Mouse (Mus musculus): ENCODE results near the gene Cela2a. TPM values are rescaled to one million over a fixed set of nuclear protein-coding genes. Genes with fewer than 3 reads are reported as not detected.

Cela2a gene
- polyA plus RNA-seq, 1 experiment = not detected

DNA sequence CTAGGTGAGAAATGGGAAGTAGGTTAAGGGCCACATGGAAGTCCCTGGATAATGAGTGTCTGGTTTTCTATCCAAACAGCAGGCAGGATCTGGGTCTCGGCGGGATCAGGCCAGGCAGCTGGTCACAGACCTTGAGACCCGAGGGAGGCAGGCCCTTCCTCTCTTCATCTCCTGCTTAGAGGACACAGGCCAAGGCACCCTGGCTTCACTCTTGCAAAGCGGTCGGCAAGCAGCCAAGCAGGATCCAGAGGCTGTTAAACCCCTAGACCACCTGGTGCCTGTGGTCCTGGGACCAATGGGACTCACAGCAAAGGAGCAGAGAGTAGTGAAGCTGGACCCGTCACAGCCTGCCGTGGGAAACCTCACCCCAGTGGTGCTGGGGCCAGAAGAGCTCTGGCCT lies 29.6 kb downstream of the Cela2a start:
- no peak overlapping the region for H3K27ac ChIP-seq (replicated peaks; ENCODE audit: low read depth, low read length)

DNA sequence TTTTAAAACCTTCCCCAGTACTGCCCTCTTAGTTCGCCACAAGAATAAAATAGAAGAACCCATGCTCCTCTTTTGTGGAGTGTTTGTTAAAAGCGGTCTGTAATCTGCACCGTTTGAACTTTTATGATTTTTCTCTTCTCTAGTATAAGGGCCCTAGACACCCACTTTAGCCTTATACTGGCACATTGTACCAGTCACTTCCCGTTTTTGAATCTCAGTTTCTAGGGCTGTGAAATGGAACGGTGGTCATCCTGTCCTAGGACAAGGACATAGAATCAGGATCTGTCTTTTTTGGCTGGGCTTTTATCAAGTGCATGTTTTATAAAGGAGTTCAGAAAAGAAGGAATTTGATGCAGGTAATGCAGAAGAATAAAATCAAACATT lies 31.8 kb downstream of the Cela2a start:
- peak overlapping the region; percentile 87 for H3K4me3 ChIP-seq (ENCODE audit: insufficient read depth, low read depth, low read length)
- H3K4me1 ChIP-seq (ENCODE audit: control insufficient read depth, insufficient read depth, insufficient read length, low read length) = peaks cover 7% of the 10 kb centered on the region; the same call in 1 of the 2 replicates
- peak overlapping the region; percentile 84 for H3K27ac ChIP-seq (replicated peaks; ENCODE audit: low read depth, low read length)

More for the DNA sequence above, 29.6 kb downstream of the Cela2a start:
- Histone ChIP-seq H3K4me1 (ENCODE audit: control insufficient read depth, insufficient read depth, insufficient read length, low read length) (peaks cover 7% of the 10 kb centered on the region; the same call in 1 of the 2 replicates), H3K4me3 (ENCODE audit: insufficient read depth, low read depth, low read length) (no peak overlapping the region)

DNA sequence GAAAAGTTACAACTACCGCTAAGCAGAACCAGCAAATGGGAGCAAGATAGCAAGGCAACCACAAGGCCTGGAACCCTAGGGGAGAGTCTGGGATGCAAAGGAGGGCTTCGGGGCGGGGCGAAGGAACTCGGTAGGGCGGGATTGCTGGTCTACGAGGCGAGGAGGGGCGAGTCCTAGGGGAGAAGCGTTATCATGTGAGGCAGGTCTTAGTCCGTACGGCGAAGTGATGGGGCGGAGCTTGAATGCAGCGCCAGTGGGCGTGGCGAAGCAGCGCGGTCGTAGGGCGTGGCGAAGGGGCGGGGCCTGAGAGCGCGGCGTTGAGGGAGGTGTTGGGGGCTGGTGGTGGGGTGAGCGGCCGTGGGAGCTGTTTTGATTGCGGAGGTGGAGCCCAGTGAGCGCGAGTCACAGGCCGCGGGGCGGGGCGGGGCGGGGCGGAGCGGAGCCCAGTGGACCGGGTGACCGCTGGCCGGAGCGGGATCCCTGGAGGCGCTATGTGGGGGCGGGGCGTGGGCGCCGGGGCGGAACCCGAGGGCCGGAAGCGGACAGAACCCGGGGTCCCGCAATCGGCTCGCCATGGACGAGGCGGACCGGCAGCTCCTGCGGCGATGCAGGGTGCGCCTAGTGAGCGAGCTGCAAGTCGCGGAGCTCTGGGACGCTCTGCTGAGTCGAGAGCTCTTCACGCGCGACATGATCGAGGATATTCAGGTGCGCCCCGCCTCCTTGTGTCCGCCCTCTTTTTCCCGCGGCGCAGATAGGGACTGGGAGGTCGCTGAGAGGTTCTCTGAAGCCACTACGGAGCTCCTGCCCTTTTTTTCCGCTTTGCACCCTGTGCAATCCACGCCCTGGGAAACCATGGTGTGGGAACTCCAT lies 32.4 kb downstream of the Cela2a start, which contains the start of gene Casp9:
TSS of gene Casp9 (plus strand) at position 331 of the 870 bp plus-strand sequence.
- Histone ChIP-seq H3K4me3 (ENCODE audit: insufficient read depth, low read depth, low read length) (peak within 1 kb of the TSS; percentile 87), H3K4me1 (ENCODE audit: control insufficient read depth, insufficient read depth, insufficient read length, low read length) (peaks cover 7% of the 10 kb centered on the region; the same call in 1 of the 2 replicates), H3K27ac (replicated peaks; ENCODE audit: low read depth, low read length) (peak within 1 kb of the TSS; percentile 84)

DNA sequence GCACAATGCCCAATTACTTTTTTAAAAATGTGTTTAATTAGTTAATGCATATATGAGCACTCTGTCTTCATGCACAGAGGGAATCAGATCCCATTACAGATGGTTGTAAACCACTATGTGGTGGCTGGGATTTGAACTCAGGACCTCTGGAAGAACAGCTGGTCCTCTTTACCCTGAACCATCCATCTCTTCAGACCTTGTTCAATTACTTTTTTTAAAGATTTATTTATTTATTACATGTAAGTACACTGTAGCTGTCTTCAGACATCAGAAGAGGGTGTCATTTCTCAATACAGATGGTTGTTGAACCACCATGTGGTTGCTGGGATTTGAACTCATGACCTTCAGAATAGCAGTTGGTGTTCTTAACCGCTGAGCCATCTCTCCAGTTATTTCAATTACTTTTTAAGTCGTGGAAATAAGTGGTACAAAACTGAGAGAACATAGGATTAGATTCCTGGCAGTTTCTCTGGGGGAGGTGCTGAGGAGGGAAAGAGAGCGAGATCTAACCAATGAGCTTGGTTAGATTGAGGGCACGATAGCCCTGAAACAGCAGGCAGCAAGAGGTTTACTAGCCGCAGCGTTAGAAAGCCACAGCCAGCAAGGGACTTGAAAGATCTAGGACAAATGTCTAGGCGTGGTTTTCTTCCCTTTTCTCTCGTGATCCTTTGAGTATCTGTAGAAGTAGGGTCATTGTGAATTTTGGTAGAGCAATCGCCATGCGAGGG lies 33.2 kb downstream of the Cela2a start:
- Histone ChIP-seq H3K4me1 (ENCODE audit: control insufficient read depth, insufficient read depth, insufficient read length, low read length) (peaks cover 8% of the 10 kb centered on the region), H3K27ac (replicated peaks; ENCODE audit: low read depth, low read length) (peak overlapping the region; percentile 81), H3K4me3 (ENCODE audit: insufficient read depth, low read depth, low read length) (peak overlapping the region; percentile 51)

DNA sequence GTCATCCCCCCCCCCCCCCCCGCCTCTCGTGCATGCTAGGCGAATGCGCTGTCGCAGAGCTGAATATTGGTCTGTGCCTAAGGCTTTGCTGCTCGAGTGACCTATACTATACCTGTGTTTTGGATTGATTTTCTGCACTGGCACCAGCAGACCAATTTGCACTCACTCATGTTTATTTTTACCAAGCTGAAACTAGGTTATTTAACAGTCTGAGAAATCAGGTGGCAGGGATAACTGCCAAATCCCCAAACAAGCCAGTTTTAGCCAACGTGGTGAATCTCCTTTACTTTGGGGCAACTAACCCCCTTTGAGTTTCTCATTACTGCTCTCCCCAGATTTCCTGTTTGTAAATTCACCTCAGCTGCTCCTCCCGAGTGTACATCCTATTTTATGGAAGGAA lies 34.0 kb downstream of the Cela2a start:
- no peak overlapping the region for H3K4me3 ChIP-seq (ENCODE audit: insufficient read depth, low read depth, low read length)
- no peak overlapping the region for H3K27ac ChIP-seq (replicated peaks; ENCODE audit: low read depth, low read length)
- H3K4me1 ChIP-seq (ENCODE audit: control insufficient read depth, insufficient read depth, insufficient read length, low read length) = peaks cover 14% of the 10 kb centered on the region

DNA sequence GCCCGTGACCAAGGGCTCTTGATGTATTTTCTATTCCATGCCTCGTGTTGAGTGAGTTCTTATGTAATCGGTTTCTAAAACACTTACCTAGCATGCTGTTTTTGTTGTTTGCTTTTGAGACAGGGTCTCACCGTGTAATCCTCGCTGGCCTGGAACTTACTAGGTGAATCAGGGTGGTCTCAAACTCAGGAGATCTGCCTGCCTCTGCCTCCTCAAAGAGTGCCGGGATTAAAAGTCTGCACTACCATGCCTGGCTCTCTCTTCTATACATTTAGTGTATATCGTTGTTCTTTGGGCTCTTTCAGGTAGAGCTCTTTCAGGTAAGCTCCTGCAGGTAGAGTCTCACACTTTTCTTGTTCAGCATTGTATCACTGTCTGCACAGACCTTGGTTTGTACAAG lies 34.5 kb downstream of the Cela2a start:
- Histone ChIP-seq H3K27ac (replicated peaks; ENCODE audit: low read depth, low read length) (no peak overlapping the region), H3K4me1 (ENCODE audit: control insufficient read depth, insufficient read depth, insufficient read length, low read length) (peaks cover 18% of the 10 kb centered on the region)

DNA sequence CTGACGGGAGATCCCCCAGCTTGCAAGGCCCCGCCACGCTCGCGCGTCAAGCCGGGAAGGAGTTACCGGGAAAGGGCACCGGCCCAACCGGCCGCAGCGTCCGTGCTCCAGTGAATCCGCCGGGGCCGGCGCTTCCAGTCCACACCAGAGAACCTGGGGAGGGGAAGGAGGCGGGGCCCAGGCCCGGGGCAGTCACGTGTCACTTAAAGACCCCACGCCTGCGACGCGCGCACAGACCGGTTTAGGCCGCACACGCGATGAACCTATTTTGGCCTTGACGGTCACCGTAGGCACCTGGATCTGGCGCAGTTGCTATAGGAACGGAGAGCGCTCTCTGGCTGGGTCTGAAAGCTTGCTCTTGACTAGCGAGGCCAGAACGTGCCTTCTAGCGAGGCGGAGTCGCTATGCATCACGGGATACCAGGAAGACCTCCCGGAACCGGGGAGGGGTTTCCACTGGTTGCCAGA lies 35.4 kb downstream of the Cela2a start, which contains the start of gene Dnajc16:
TSS of gene Dnajc16 (minus strand) at position 408 of the 467 bp plus-strand sequence.
- peak within 1 kb of the TSS; percentile 50 for H3K27ac ChIP-seq (replicated peaks; ENCODE audit: low read depth, low read length)
- peaks cover 19% of the 10 kb centered on the region for H3K4me1 ChIP-seq (ENCODE audit: control insufficient read depth, insufficient read depth, insufficient read length, low read length)
- peak within 1 kb of the TSS; percentile 63 for H3K4me3 ChIP-seq (ENCODE audit: insufficient read depth, low read depth, low read length)

More for the DNA sequence above, 34.5 kb downstream of the Cela2a start:
- H3K4me3 ChIP-seq (ENCODE audit: insufficient read depth, low read depth, low read length) = no peak overlapping the region

DNA sequence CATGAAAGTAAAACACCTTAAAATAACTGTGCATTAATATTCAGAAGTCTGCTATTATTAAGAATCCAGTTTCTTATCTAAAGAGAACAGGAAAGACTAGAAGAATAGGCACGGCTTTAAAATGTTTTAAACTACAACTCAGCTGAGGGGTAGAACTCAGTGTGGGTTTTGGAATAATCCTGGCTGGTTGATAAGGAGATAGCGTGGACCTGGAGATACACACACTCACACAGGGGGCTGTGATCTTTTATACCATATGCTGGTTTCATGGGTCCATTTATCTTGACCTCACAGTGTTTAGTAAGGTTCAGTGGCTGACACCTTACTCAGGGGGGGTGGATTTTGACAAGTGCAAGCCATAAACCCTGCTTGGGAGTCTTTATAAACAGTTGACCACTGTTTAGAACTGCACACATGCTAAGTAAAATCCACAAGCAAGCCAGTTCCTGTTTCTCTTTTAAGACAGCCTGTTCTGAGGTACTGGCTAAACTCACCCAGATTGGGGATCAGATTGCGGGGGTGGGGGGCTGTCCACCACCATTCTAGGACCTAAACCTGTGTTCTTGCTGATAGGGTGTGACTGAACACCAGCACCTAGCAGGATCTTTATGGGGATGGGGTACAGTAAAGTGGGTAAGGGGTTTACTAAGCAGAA lies 36.3 kb downstream of the Cela2a start:
- Histone ChIP-seq H3K4me1 (ENCODE audit: control insufficient read depth, insufficient read depth, insufficient read length, low read length) (peaks cover 15% of the 10 kb centered on the region), H3K4me3 (ENCODE audit: insufficient read depth, low read depth, low read length) (peak overlapping the region; percentile 63), H3K27ac (replicated peaks; ENCODE audit: low read depth, low read length) (peak overlapping the region; percentile 28)

DNA sequence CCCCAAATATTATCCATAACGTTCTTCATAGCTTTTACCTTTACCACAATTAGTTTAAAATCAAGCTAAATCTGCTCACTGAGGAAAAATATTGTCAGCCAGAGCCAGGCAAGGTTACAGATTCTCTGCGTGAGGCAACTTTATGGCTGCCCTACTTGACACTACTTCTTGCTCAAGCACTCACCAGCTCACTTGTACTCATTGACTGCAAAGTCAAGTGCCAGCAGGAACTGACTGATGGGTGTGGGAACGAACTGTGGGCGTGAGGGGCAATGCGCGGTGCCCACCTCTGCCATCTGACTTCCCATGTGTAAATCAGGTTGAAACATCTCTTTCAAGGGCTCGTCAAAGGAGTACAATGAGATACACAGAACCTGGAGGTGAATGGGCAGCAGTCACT lies 38.5 kb downstream of the Cela2a start:
- H3K4me3 ChIP-seq (ENCODE audit: insufficient read depth, low read depth, low read length) = no peak overlapping the region
- H3K27ac ChIP-seq (replicated peaks; ENCODE audit: low read depth, low read length) = no peak overlapping the region
- peaks cover 15% of the 10 kb centered on the region for H3K4me1 ChIP-seq (ENCODE audit: control insufficient read depth, insufficient read depth, insufficient read length, low read length)

DNA sequence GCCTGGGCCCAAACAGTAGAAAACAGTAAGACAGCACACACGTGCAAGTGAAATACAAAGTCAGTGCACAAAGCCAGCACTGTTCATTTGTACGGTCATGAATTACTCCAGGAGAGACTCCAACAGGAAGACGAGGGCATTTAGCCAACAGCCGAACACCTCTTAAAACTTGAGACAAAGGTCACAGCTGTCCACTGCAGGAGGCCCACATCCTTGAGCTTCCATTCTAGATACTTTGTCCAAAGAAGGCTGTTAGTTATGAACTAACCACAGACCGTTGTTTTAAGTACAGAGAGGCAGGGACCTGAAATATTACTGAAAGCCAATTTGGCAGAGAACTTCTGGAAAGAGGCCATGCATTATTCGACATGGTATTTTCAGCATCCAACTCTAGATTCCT lies 38.9 kb downstream of the Cela2a start:
- Histone ChIP-seq H3K27ac (replicated peaks; ENCODE audit: low read depth, low read length) (0 out of 2 replicates have a peak overlapping the region, but pooled peaks have one; percentile 1), H3K4me3 (ENCODE audit: insufficient read depth, low read depth, low read length) (no peak overlapping the region), H3K4me1 (ENCODE audit: control insufficient read depth, insufficient read depth, insufficient read length, low read length) (peaks cover 15% of the 10 kb centered on the region)

DNA sequence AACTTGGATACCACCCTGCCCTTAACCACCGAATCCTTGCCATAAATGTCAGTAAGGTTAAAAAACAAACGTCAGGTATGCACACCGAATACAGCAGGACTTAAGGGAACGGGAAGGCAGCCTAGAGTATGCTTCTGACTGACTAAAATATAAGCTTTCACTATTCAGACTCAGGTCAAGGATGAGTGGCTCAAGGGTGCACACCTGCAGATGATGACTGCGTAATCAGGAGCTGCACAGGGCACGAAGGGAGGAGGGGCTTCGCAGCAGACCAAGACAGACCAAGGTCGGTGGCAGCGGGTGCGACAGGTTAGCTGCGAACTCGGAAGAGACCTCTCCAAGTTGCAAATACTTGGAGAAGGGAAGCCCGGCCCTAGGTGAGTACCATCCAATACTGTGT lies 39.8 kb downstream of the Cela2a start:
- Histone ChIP-seq H3K4me3 (ENCODE audit: insufficient read depth, low read depth, low read length) (no peak overlapping the region), H3K27ac (replicated peaks; ENCODE audit: low read depth, low read length) (no peak overlapping the region), H3K4me1 (ENCODE audit: control insufficient read depth, insufficient read depth, insufficient read length, low read length) (peaks cover 15% of the 10 kb centered on the region)

DNA sequence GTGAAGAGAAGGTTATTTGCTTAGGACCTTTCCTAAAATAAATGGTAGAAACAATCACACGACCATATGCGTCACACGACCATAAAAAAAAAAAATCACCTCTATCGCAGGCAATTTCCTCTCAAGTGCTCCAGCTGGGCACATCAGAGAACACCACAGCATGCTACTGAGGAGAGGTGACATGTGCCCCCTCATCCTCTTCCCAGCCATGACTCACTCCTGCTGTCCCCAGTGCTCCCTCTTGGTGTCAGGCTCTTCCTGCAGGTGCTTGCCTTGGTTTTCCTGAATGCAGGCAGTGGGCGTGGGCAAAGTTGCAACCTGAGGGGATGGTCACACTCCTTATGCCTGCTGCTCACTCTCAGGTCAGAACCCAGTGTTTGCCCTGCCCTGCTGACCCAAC lies 41.1 kb downstream of the Cela2a start:
- Histone ChIP-seq H3K4me3 (ENCODE audit: insufficient read depth, low read depth, low read length) (no peak overlapping the region), H3K4me1 (ENCODE audit: control insufficient read depth, insufficient read depth, insufficient read length, low read length) (peaks cover 15% of the 10 kb centered on the region), H3K27ac (replicated peaks; ENCODE audit: low read depth, low read length) (no peak overlapping the region)

DNA sequence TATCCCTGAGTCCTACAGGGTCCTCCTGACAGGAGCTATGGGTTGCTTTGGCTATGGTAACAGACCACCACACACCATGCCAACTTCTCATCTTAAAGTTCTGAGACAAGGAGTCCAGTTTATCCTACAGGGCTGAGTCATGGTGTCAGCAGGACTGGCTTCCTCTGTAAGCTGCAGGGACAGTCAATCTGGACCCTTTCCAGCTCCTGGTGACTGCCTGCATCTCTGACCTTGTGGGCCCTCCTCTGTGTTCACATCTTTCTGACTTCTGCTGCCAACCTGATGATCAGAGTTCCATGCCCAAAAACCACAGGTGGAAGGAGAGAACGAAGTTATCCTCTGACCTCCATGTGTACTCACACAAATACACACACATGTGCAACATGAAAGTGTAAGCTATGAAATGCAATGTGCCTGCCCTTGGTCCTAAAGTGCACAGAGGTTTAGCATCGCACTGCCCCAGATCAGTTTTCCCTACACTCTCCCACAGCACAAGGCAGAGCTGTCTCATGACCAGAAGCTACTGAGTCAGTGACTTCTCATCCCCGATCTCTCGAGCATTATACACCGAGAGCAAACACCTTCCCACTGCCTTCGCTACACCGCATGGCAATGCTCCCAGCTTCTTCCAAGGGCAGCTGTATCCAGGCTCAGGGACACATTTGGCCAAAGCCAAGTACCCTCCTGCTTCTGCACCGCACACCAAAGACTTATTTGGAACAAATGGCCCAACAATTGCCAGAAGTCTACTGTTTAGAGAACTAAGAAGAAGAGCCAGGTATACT lies 44.6 kb downstream of the Cela2a start:
- Histone ChIP-seq H3K27ac (replicated peaks; ENCODE audit: low read depth, low read length) (no peak overlapping the region), H3K4me3 (ENCODE audit: insufficient read depth, low read depth, low read length) (no peak overlapping the region), H3K4me1 (ENCODE audit: control insufficient read depth, insufficient read depth, insufficient read length, low read length) (peaks cover 3% of the 10 kb centered on the region)

DNA sequence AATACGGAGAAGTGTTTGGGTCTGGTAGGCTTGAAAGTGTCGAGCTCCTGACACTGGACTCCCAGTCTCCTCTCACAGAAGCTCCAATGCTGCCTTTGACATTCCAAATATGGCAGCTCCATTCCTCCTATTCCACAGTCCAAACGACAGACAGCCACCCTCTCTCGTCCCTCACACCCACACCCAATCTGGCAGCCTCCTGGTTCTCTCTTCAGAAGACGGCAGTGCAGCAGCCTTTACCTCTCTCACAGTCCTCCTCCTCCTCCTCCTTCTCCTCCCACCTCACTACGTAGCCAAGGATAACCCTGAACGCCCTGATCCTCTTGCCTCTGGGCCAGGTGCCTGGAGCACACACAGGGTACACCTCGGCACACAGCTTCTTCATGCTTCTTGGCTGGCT lies 46.1 kb downstream of the Cela2a start:
- no peak overlapping the region for H3K27ac ChIP-seq (replicated peaks; ENCODE audit: low read depth, low read length)
- no peak overlapping the region for H3K4me3 ChIP-seq (ENCODE audit: insufficient read depth, low read depth, low read length)
- no peaks in the 10 kb centered on the region for H3K4me1 ChIP-seq (ENCODE audit: control insufficient read depth, insufficient read depth, insufficient read length, low read length)
